In the genomic region with DNA sequence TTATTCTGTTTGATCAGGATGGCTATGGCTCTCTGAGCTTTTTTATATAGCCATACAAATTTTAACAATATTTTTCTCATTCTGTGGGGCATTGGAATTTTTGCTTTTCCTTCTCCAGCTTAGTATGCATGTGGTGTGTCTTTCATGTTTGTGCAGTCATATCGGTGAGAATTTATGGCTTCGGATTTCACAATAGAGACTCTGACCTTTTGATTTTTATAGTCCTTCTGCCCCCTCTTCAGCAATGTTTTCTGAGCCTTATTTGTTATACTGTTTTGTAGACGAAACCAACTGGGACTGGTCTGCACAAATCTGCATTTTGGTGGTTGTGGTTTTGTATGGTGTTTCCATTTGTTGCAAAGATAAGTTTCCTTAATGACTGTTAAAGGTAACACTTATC, we compare ENCODE assay signal across 19 mouse cellular contexts.
"Had no signal": no experiment of that assay in that cellular context is flagged by ENCODE, and none has a peak within 500 bp of the region (broad histone marks: within the 10 kb centered on the region; RNA-seq: fewer than 3 reads in every experiment).

No protein-coding gene starts in this region.

- DNase-seq: lung, adult 18-20 months; lung, embryonic 14.5 days; lung, postnatal 10 days; lung, postnatal 4 days; midbrain, embryonic 14.5 days; retina, postnatal 1 day; right cerebral cortex, adult 18-20 months; right cerebral cortex, postnatal 25 days; right cerebral cortex, postnatal 4 days; spleen, adult 18-20 months; thymus, adult 18-20 months; thymus, postnatal 14 days; thymus, postnatal 36 days had no signal

- H3K36me3 ChIP-seq: midbrain, embryonic 12.5 days had no signal

- H3K27me3 ChIP-seq: midbrain, embryonic 12.5 days; neural tube, embryonic 13.5 days; neural tube, embryonic 15.5 days had no signal

- H3K9ac ChIP-seq: lung, embryonic 14.5 days; midbrain, embryonic 12.5 days; neural tube, embryonic 13.5 days; neural tube, embryonic 15.5 days had no signal

- H3K27ac ChIP-seq: midbrain, embryonic 10.5 days; midbrain, embryonic 12.5 days; neural tube, embryonic 13.5 days; neural tube, embryonic 15.5 days had no signal

- H3K4me1 ChIP-seq: midbrain, embryonic 10.5 days; midbrain, embryonic 12.5 days; neural tube, embryonic 13.5 days; neural tube, embryonic 15.5 days had no signal

- H3K9me3 ChIP-seq: midbrain, embryonic 10.5 days; midbrain, embryonic 12.5 days; neural tube, embryonic 13.5 days; neural tube, embryonic 15.5 days had no signal

- H3K4me2 ChIP-seq: lung, embryonic 14.5 days; midbrain, embryonic 12.5 days; neural tube, embryonic 13.5 days; neural tube, embryonic 15.5 days had no signal

- ATAC-seq: midbrain, embryonic 16.5 days had no signal

- H3K4me3 ChIP-seq: midbrain, embryonic 10.5 days; midbrain, embryonic 12.5 days; myocyte; neural tube, embryonic 13.5 days; neural tube, embryonic 15.5 days had no signal
